Mouse (Mus musculus) spleen, postnatal 4 days (tissue): ENCODE data around the gene Prpsap1.

Source experiments
- DNase-seq, 2 experiments: peaks; one replicate each; pipeline ENCODE4 v3.0.0; 2022; ENCODE audit warnings: low spot score in 2 of 2

Prpsap1 gene

GRCm38 (mm10) chr11:116493795-116494252, at the start of gene Prpsap1:
Prpsap1 (minus strand) TSS chr11:116494202.
- DNase-seq, result peak; percentile 66 to 84

DNA sequence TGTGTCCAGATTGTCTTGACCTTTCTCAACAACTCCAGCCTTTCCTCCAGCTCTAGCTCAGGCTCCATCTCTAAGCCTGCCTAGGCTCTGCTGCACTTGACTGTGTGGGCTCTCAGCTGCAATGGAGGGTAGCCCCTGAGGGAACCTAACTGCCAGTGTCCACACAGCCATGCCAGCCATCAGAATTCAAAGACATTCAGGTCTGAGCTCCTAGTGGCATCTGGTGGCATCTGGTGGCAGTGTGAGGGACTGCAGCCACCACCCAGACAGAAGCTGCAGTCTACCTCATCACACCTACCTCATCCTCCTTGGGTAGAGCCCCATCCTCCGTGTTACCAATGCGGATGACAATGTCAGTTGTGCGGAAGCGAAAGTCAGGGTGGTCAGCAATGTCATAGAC, 49.1 kb upstream of the Prpsap1 start:
- DNase-seq, result peak; percentile 70 to 81

DNA sequence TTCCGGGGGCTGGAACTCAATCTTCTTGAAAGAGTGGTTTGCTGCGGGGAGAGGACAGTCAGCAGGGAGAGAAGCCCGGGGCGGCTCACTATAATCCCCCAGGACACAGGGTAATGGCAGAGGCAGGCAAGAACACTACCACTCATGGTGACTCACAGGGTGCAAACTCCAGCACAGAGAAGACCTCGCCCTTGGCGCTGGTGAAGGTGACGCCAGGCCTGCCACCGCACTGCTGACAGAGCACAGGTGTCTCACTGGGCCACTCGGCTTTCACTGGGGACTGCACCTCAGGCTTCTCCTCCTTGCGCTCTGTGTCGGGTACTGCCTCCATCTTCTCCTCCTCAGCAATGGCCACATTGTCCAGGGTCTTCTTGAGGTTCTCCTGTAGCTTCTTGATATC, 47.2 kb upstream of the Prpsap1 start:
- DNase-seq, result no peak

DNA sequence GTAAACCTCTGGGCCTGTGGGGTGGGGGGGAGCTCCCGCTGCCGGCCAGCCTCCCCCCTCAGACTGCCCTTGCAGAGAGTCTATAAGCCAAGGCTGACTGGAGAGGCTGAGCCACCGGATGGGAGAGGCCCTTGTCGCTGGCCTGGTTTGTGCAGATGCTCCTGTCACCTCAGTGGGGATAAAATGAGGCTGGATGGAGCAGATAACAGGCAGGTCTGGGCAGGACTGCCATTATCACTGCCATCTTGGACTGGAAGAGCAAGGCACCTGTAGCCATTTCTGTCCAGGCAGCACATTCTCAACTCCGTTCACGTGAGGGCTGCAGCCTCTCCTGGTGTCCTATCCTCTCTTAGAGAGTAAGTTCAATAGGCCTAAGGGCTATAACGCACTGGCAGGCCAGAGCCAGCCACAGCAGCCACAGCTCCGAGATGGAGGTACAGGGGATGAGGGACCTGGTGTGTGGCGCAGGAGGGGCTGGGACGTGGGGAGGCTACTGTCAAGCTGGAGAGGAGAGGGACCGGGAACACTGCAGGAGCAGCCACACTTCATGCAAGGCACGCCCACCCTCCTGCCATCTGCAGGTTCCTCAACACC, 44.2 kb upstream of the Prpsap1 start:
- DNase-seq, result peak in 1 of 2 experiments; percentile 55

DNA sequence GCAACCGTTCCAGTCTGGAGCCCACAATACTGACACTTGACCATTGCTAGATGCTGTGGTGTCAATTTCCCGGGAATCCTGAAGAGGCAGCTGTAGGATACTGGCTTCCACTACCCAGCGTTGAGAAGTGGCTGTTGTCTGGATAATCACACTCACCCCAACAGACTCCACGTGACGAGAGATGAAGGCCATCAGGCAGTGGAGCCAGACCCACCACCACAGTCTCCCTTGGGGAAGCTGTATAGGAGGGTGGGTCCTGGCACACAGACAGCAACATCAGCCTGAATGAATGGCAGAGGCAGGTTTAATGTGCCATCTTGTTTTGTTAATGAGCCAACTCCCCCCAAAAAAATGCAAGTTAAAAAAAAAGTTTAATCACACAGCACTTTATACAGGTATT, 43.4 kb upstream of the Prpsap1 start:
- no peak for DNase-seq

- peak in 1 of 2 experiments; percentile 57 for DNase-seq
Measured at GRCm38 (mm10) chr11:116536685-116537084, 42.7 kb upstream of the Prpsap1 start.

GRCm38 (mm10) chr11:116534154-116534865, 40.3 kb upstream of the Prpsap1 start:
- DNase-seq, result peak; percentile 81 to 89

DNA sequence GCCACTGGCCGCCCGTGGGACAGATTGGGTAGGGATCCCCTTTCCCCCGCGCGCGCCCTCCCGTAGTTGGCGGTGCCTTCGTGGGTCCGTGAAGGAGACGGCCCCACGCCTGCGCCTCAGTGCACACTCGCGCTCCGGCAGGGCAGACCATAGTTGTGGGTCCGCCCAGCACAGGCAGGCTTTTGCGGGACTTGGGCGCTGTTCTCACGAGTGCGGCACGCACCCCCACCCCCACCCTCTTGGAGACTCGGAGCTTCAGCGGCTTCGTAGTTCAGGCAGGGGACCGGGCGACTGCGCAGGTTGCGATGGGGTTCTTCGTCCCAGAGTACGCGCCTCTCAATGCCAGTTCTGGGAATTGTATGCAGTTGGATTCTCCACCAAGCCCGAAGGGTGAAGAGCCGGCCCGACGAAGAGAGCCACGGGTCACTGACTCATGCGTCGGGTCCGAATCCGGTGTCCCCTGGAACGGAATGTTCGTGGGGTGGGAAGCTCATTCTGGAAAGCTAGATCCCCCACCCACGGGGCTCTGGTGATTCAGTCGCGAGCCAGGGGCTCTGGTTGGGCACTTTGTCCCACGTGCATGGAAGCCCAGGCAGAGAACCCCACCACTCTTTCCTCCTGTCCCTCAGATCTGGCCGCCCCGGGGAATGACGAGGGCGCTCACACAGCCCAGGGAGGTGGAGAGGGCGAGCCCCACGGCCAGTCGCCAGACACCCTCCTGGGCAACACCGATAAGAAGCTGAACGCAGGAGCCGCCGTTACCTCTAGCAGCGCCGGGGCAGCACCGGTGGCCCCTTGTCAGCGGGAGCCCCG, 39.5 kb upstream of the Prpsap1 start:
- peak; percentile 87 to 92 for DNase-seq

DNA sequence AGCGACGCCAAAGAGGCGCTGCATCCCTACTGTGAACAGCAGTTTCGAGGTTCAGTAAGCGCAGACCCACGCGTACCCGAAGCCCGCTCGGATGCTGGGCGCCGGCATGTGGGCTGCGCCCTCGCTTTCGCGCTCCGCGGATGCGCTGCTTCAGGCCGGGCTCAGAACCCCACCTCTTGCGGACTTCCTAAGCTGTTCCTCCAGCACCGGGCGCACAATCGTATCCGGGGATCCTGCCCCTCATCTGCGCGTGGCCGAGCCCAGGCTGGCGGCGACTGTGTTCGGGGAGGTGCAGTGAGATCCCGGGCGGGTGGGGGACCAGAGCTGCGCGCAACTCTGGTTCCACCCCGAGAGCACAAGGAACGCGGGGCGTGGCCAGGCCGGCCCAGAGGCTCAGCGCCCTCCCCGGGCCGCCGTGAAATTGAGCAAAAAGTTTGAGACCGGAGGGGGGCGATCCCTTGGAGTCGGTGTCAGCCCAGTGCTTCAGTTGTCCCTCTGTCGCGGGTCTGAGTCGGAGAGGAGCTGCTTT, 38.9 kb upstream of the Prpsap1 start:
- peak; percentile 88 to 93 for DNase-seq

DNA sequence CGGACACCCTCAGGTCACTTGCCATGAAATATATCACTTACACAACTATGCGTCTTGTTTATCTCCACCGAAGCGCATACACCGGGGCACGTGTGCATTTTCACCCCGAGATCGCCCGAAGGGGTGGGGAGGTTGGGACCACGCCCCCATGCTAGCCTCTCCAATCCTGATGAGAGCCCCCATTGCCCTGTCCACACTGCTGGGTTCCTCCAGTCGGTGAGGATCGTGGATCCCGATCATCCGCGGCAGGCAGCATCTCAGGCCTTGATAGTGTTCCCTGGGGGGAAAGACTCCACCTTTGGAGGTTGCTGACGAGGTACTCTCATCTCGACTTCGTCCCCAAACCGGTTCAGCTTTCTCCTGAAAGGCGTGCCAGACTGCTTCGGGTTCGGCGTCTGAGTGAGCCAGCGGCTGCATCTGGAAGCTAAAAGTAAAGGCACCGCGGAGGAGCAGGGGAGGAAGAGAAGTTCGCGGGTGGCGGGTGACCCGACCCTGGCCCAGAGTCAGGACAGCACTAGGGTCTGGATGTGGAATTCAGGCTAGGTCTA, 38.3 kb upstream of the Prpsap1 start:
- DNase-seq, result peak; percentile 76 to 85

DNA sequence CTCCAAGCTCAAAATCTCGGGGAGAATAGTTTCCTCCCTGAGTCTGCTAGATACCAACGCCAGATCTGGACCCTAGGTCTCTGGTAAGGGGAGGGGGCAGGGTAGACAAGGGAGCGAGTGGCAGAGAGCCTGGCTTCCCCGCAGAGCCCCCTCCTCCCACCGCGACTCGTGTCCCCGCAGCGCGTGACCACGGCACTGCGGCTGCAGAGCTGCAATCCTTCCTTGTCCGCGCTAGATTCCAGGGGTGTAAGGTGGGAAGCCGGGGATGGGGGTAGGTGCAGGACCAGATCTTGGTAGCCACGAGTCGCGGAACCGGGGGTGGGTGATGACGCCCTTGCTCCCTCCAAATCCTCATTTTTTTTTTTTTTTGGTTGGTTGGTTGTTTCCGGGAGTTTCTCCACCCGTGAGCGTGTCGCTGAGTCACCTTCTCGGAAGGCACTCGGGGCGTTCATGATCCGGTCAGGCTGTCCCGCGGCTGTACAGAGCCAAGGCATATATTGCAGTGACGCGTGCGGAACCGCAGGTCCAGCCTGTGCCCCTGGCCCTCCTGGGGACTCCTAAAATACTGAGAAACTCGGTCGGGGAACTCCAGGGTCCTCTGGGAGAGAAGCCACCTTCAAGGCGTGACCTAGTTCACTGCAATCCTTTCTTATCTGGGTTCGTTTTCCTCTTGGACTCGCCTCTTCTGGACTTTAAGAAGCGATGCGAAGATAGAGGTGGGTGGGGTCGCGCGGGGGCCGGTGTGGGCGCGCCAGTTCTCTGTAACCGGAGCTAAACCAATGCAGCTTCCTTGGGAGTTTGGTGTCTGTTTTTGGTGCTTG, 37.6 kb upstream of the Prpsap1 start:
- peak in 1 of 2 experiments; percentile 73 for DNase-seq

DNA sequence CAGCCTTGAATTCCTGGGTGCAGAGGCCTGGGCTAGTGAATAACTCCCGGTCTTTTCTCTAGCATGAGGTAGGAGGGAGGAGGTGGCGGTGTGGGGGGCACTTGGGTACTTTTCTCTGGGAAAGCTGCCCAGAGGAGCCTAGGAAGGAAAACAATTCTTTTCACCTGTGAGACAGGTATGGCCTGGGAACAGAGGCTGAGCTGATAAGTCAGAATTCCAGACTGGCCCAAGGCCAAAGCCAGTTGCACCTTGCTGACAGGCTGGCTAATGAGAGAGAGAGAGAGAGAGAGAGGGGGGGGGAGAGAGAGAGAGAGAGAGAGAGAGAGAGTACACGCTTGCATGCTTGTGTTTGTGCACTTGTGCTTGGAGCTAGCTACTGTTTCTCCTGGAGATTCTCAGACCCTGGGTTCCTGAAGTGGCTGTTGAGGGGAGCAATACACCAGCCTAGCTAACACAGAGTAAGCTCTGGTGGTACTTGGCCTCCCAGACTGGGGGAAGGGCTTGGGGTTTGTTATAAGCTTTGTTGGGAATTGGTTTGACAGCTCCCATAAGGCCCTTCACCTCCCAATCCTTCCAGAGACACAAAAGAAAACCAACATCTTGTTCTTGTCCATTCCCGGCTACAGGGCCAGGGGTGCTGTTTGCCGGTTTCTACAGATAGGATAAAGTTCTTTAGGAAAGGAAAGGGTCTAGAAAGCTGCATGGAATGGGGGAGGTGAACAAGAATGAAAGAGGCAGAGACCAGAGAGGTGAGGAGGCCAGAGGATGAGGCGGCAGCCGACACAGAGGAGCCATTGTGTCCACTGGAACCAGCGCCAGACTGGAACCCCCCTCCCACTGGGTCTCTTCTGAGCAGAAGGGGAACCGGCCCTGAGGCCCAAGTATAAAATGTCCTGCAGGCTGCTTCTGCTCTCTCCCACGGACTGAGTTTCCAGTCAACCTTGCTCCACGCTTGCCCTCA, 36.5 kb upstream of the Prpsap1 start, which contains the start of gene Sphk1:
Sphk1 (plus strand) TSS at position 739 of the 961 bp plus-strand sequence.
- no peak for DNase-seq

DNA sequence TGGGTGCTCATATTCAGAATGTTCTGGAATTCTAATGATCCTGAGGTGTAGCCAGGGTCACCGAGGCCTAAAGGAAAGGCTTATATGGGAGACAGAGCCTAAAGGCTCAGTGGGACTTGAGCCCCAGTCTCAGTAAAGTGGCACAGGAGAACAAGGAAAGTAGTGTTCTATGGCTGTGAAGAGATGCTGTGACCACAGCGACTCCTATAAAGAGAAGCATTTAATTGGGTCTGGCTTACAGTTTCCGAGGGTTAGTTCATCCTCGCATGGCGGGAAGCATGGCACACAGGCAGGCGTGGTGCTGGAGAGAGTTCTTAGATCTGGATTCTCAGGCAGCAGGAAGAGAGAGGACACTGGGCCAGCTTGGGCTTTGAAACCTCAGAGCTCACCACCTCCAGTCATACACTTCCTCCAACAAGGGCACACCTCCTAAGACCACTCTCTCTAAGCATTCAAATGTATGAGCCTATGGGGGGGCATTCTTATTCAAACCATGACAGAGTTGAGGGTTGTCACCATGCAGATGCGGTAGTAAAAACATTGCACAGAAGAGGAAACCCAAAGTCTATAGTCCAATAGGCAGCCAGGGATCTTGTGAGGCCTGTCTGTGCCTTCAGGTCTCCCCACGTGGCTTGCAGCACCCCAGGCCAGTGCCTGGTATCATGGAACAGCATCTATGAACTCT, 34.8 kb upstream of the Prpsap1 start:
- no peak for DNase-seq

DNA sequence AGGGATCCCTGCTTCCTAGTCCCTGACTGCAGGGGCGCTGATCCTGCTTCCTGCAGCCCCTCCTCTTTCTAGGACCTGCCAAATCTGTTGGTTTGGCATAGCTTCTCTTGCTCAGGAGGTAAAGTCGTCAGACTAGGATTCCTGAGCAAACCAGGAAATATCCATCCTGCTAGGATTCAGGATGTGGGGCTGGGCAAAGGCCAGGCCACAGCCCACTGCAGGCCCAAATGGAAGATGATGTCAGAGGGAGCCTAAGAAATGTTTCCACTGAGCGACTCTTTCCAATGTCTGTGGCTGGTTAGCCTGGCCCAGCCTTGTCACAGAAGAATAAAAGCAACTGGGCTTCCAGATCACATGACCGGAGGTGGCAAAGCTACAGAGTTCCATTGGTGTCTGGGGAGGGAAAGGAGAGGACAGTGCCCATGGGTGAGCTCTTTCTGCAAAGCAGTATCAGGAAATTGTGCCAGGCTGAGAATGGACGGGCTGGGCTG, 29.7 kb upstream of the Prpsap1 start:
- DNase-seq, result no peak

DNA sequence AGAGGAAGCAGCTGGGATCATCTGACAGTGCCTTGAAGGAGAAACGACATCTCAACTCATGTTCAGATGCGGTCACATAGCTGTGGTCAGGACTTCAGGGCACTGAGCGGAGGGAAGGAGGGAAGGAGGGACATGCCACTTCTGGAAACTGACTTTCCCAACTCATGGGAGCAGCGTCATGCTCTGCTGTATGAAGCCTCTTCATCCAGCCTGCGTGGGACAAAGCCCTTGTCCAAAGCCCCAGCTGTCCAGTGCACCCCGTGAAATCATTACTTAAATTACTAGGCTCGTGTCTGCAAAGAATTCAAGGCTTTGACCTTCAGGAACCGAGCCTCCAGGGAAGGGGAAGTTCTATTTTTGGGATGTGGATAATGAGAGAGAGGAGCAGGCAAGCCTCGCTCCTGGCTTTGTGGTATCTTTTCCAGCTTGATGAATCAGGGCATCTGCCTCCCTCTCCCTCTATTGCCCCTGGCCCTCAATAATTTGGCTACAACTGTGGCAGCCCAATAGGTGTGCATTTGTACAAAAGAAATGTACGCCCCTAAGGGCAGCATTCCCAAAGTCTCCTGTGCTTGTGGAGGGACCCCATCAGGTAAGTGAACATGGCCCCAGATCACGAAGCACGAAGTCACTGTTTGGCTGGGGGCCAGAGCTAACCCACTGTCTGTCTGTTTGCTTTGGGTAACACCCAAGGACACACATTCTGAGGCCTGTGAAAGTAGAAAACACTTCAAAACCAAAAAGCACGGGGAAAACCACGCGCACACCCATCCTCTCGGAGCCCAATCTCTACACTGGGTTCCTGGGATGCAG, 29.1 kb upstream of the Prpsap1 start:
- no peak for DNase-seq

DNA sequence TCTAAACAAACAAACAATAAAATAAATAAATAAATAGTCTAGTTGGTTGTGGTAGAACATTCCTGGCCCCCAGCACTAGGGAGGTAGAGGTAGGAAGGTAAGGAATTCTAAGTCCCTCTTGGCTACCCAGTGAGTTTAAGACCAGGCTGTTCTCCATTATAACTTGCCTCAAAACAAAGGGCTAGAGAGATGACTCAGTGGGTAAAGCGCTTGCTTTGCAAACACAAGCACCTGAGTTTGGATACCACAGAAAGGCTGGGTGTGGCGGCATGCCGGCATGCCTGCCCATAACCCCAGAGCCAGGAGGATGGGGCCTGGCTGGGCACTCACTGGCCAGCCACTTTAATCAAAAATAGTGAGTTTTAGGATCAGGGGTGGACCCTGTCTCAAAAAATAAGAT, 28.0 kb upstream of the Prpsap1 start:
- DNase-seq, result no peak

- DNase-seq, result peak in 1 of 2 experiments; percentile 62
Measured at GRCm38 (mm10) chr11:116521143-116521542, 27.1 kb upstream of the Prpsap1 start.

DNA sequence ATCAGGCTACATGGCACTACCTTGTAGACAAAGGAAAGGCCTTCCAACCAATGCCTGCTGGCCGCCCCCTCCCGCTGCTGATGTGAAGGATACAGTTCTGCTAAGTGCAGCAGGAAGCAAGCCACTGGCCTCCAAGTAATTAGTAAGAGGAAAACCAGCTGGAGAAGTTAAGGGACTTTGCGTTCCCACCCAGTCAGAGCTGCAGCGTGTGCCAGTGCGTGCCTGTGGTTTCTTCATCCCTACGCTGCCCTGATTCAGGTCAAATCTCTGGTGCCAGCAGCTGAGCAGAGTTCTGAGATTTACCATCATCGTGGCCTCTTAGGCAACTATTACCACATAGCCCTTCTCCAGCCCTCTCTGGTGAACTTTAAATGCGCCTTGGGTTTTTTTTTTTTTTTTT, 24.5 kb upstream of the Prpsap1 start:
- no peak for DNase-seq
